Mouse (Mus musculus): ENCODE measurements at regions not wholly inside any gene's neighbourhood (a gene's known extent, or its start where the extent isn't known, plus 50 kb on each side); places are given as distances from the start of the nearest gene placed in this dataset.
"Not testable (repeated sequence)": the region's sequence is repeated elsewhere in the genome, so short reads cannot be mapped to it uniquely, and the experiment has no call there.

DNA sequence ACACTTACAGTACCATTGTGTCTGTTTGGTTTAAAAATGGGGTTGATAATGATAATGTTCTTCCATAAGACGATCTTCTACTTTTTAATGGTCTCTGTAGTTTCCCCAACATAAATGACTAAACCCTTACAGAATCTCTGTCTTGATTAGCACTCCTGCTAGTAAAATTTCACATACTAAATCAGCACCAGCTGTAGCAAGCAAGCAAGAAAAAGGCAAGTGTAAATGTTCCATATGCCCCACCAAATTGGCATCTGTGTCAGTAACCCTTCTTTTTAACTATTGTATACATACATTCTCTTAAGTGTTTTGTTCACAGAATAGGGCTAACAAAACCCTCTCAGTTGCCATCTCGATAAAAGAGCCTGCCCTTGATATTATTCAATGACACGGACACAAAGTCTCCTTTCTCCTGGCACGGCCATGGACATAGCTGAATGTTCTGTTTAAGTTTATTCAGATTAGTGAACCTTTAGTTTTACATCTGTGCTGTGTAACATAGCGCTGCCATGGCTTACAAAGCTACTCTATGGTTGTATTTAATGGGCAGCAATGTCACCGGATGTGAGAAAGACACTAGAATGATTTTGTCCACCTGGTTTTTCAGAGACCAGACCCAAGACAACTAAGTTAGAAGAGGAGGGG, 414.3 kb downstream of the Gtdc1 start:
- DNase-seq: no peak
- intact Hi-C loops (cut with DNase I): no loop called here

GRCm38 (mm10) chr2:44512334-44512733, 415.1 kb downstream of the Gtdc1 start:
- intact Hi-C loops (cut with DNase I): no loop called here
- peak; percentile 13 to 32 for DNase-seq

GRCm38 (mm10) chr2:44509101-44509500, 418.4 kb downstream of the Gtdc1 start:
- DNase-seq: peak; percentile 16 to 27
- intact Hi-C loops (cut with DNase I): no loop called here

GRCm38 (mm10) chr2:44504273-44504672, 423.2 kb downstream of the Gtdc1 start:
- DNase-seq: peak; percentile 23 to 29
- intact Hi-C loops (cut with DNase I): no loop called here

DNA sequence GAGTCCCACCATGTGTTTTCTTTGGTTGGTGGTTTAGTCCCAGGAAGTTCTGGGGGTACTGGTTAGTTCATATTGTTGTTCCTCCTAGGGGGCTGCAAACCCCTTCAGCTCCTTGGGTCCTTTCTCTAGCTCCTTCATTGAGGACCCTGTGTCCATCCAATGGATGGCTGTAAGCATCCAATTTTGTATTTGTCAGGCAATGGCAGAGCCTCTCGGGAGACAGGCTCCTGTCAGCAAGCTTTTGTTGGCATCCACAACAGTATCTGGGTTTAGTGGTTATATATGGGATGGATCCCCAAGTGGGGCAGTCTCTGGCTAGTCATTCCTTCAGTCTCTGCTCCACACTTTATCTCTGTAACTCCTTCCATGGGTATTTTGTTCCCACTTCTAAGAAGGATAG, 436.7 kb downstream of the Gtdc1 start:
- intact Hi-C loops (cut with DNase I); DNase-seq: not testable (repeated sequence)

GRCm38 (mm10) chr2:44490230-44490629, 437.2 kb downstream of the Gtdc1 start:
- DNase-seq: no peak
- intact Hi-C loops (cut with DNase I): no loop called here

DNA sequence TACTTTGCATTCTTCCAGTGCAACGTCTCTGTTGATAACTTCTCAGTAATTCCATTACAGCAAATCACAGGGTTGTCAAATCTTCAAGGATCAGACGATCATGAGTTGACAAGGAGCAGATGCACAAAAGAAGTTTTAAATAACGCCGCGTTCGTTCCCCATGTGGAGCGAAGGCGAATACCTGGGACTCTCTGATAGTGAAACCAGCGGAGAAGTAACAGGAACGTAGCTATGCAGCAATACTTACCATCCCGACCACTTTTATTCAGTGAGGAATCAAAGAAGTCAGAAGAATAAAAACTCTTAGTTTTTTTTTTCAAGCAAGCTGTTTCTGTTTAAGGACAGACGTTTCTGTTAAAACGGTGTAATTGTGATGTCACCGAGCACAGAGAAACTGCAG, 441.6 kb downstream of the Gtdc1 start:
- intact Hi-C loops (cut with DNase I): no loop called here
- DNase-seq: no peak

DNA sequence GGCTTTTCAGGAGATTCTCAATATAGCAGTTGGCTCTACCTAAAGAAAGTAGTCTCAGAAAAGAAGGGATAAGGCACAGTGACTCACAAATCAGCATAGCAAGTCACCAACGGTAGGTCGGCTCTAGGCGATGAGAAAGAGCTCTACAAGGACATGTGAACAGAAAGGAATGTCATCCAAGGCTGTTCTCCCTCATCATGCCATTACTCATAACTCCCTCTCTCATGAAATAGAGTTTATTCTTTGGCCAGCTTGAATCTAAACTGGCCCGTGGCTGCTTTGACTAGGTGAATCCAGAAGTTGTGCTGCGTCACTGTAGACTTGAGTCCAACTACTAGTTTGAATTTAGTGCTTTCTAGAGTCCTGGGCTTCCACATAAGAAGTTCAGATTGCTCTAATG, 447.7 kb downstream of the Gtdc1 start:
- intact Hi-C loops (cut with DNase I): no loop called here
- no peak for DNase-seq

DNA sequence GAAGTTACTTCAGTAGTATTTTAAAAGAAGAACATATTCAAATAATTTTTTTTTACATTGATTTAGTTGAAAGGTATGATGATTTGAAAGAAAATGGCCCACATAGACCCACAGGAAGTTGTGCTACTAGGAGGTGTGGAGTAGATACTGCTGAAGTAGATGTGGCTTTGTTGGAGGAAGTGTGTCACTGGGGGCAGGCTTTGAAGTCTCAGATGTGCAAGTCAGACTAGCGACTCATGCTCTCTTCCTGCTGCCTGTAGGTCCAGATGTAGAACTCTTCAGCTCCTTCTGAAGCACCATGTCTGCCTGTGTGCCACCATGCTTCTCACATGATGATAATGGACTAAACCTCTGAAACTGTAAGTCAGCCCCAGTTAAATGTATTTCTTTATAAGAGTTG, 452.0 kb downstream of the Gtdc1 start:
- intact Hi-C loops (cut with DNase I): no loop called here
- DNase-seq: no peak

DNA sequence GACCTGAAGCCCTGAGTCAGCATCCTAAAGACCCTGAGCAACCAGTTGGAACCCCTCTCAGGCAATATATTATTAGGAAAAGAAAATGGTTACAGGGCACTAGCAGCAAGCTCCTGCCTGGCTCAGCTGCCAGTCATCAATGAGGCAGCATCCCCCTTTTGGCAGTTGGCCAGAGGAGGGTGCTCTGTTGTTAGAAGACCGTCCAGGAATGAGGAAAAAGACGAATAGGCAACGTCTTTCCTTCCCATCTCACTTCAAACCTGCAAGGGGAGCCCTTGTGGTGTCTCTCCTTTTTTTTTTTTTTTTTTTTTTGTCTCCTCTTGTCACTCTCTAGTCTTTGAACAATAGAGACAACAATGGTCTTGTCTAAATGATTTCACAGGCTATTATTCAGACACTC, 452.8 kb downstream of the Gtdc1 start:
- DNase-seq: no peak
- intact Hi-C loops (cut with DNase I): no loop called here

- DNase-seq: no peak
- intact Hi-C loops (cut with DNase I): no loop called here
Measured at GRCm38 (mm10) chr2:44471381-44471780, 456.1 kb downstream of the Gtdc1 start.

DNA sequence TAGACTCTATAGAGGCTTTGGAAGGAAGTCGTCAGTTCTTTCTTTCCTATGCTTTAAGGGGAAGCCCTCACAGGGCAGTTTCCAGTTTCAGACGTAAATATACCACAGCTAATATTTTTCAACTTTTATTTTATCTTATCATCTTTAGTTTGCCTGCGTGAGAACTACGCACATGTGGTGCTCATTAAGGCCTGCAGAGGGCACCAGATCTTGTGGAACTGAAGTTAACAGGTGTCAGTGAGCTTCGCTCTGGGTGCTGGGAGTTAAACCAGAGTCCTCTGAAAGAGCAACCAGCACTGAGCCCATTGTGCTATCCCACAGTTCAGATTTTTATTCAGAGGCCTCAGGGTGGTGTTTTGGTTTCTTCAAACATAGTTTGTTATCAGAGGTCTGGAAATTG, 456.5 kb downstream of the Gtdc1 start:
- DNase-seq: no peak
- intact Hi-C loops (cut with DNase I): no loop called here

DNA sequence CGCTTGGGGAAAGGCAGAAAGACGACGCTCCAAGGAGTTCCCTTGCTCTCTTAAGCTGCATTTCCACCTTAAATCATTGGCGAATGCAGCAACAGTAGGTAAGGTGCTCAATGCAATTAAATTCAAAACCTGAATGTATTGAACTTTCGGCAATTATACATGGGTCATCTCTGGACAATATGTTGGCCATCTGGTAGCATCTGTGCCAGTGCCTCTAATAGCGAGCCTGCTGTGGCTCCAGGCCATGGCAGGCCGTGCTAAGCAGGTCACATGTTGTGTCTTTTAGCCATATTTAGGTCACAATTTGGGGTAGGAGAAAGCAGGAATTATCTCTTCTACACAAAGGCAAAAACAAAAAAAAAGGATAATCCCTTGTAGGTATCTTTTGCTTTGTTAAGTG, 462.8 kb downstream of the Gtdc1 start:
- no peak for DNase-seq
- intact Hi-C loops (cut with DNase I): no loop called here

GRCm38 (mm10) chr2:44462619-44463329, 464.7 kb downstream of the Gtdc1 start:
- DNase-seq: no peak
- intact Hi-C loops (cut with DNase I): no loop called here

DNA sequence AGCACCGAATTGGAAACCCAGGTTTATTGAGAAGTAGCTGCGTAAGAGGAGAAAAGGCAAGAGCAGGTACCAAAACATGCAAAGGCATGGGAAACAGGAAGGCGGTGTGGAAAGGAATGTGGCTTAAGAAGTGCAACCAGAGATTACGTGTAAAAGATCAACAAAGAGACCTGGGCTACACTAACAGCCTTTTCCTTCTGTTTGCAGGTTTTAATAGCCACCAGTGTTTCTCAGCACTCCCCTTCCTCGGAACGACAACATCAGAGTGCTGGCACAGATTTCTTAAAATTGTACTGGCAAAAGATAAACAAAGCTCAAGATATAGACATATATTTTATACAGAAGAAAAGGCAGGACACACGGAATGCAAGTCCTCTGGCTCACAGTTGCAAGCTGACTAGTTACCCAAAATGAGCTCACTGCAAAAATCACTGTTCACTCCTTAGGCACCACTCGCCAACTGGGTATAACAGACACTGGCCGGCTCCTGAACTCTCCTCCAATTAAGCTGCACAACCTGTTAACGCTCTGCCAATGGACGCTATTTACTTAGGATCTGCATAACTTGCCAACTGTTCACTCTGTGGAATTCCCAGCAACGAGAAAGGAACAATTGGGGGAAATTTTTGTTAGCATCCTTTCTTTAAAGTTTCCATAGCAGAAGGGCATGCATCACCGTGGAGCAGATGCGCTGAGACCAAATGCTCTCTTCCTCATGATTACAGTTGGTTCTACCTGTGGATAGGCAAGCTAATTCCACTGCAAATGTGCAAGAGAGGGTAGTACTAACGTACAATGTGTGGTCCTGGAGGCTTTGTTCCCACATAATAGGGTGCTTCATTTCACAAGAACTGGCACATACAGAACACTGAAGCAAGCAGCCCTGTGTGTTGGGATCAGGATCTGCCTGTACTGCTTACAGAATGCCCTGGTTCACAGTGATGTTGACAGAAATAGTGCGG, 465.9 kb downstream of the Gtdc1 start:
- intact Hi-C loops (cut with DNase I): no loop called here

DNA sequence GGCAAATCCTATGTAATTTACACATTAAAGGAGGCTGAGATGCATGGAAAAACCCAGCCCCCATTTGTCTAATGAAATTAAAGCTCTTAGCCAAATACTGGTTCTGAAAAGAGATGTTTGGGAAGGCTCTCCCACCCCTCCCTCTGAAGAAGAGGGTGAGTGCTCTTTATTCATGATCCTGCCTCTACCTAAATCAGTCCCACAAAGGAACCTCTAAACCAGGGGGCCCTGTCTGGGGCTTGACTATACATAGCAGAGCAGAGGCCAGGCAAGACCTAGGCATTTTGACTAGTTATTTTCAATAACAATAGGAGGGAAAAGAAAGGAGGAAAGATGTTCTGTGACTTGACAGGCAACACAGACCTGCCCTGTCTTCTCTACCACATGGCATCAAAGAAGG, 478.0 kb downstream of the Gtdc1 start:
- intact Hi-C loops (cut with DNase I): no loop called here
- no peak for DNase-seq

More for the DNA sequence above, 465.9 kb downstream of the Gtdc1 start:
- DNase-seq: no peak

Measured in heart, postnatal 14 days (tissue).